Comparison of ENCODE assay signal across 8 mouse cellular contexts in the genomic region with DNA sequence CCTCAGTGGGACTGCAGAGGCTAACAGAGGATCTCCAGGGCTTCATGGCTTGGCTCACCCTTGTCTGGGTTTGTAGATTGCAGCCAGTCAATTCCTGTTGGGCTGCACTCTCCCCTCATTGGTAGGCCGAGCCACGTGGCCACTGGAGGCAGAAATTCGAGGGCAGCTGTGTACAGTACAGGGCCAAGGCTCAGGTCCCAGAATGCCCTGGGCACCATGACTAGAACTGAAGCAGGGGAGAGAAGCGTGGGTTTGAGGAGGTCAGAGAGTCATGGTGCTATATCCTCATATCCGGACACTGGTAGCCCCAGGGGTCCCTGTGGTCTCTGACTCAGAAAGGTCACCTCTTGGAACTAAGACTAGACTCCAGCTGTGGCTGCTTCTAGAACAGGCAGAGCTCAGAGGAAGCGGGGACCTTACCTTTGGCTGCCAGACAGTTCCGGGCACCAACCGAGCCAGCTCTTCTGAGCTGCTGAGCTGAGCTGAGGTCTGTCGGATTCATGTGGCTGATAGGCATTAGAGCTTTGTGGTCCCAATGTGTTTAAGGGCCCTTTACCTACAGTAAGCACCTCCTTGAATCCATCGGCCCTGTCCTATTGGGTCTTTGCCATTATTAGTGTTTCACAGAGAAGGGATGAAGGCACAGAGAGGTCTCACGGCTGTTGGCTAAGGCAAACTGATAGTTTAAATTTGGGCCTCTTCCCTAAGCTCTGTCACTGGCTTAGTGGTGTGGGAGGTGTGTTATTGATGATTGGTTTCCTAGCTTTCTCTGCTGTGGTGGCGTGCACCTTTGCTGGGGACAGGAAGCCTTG.
A peak's percentile ranks its signal among the peaks of the same experiment; 100 is the strongest.
DNase-seq lines count a peak whose midpoint lies in the region; ATAC-seq and TF ChIP-seq lines count a peak whose summit lies in the region.

No protein-coding gene starts in this region.

- 0 out of 2 replicates have a peak overlapping the region, but pooled peaks have one; percentile 11 for H3K4me2 ChIP-seq in lung, embryonic 16.5 days (ENCODE audit: low read depth, low read length)
- no peak overlapping the region for H3K4me2 ChIP-seq in hindbrain, postnatal 0 days (ENCODE audit: low read depth, low read length)
- no peak overlapping the region for H3K4me2 ChIP-seq in midbrain, embryonic 14.5 days (ENCODE audit: low read length)

- H3K27me3 ChIP-seq in lung, embryonic 16.5 days (ENCODE audit: control insufficient read depth, insufficient read depth, low read depth, low read length): no peaks in the 10 kb centered on the region
- no peaks in the 10 kb centered on the region for H3K27me3 ChIP-seq in hindbrain, postnatal 0 days (ENCODE audit: insufficient read depth, low read length)
- H3K27me3 ChIP-seq in midbrain, embryonic 14.5 days (ENCODE audit: control insufficient read depth, insufficient read depth, low read length): no peaks in the 10 kb centered on the region

- TF ChIP-seq CTCF in hindbrain, postnatal 0 days (IDR thresholded peaks at IDR 0.05; ENCODE audit: low read depth): no peak

- 42% methylated on average over 12 of the region's 12 CpGs for WGBS in lung, embryonic 16.5 days
- WGBS in hindbrain, postnatal 0 days: 59% methylated on average over 12 of the region's 12 CpGs
- 72% methylated on average over 12 of the region's 12 CpGs for WGBS in midbrain, embryonic 14.5 days

- no peak overlapping the region for H3K4me3 ChIP-seq in lung, embryonic 16.5 days (ENCODE audit: low read length)
- no peak overlapping the region for H3K4me3 ChIP-seq in hindbrain, postnatal 0 days (ENCODE audit: low read length)
- H3K4me3 ChIP-seq in midbrain, embryonic 14.5 days (replicated peaks; ENCODE audit: low read depth, low read length): no peak overlapping the region

- H3K4me1 ChIP-seq in lung, embryonic 16.5 days (replicated peaks; ENCODE audit: control insufficient read depth, insufficient read depth, low read length): peaks cover 85% of the 10 kb centered on the region
- H3K4me1 ChIP-seq in hindbrain, postnatal 0 days (ENCODE audit: insufficient read depth, low read length): peaks cover 22% of the 10 kb centered on the region
- H3K4me1 ChIP-seq in midbrain, embryonic 14.5 days (ENCODE audit: control insufficient read depth, insufficient read depth, low read length): peaks cover 28% of the 10 kb centered on the region

- no peaks in the 10 kb centered on the region for H3K36me3 ChIP-seq in lung, embryonic 16.5 days (ENCODE audit: control insufficient read depth, insufficient read depth, low read length)
- H3K36me3 ChIP-seq in hindbrain, postnatal 0 days (ENCODE audit: insufficient read depth, low read length): no peaks in the 10 kb centered on the region
- no peaks in the 10 kb centered on the region for H3K36me3 ChIP-seq in midbrain, embryonic 14.5 days (ENCODE audit: control insufficient read depth, insufficient read depth, low read length)

- H3K27ac ChIP-seq in lung, embryonic 16.5 days (ENCODE audit: low read length): peak overlapping the region; percentile 94
- H3K27ac ChIP-seq in hindbrain, postnatal 0 days: peak overlapping the region; percentile 83
- peak overlapping the region; percentile 67 for H3K27ac ChIP-seq in midbrain, embryonic 14.5 days (replicated peaks; ENCODE audit: low read depth, low read length)

- intact Hi-C loops in left cerebral cortex, postnatal 14 days (cut with DNase I): loop anchor here (5.0 kb wide), 1 partner anchor 38 kb away; no protein-coding TSS in a partner anchor

- no peaks in the 10 kb centered on the region for H3K9me3 ChIP-seq in lung, embryonic 16.5 days (ENCODE audit: control insufficient read depth, low read length)
- H3K9me3 ChIP-seq in hindbrain, postnatal 0 days (ENCODE audit: low read length): no peaks in the 10 kb centered on the region
- H3K9me3 ChIP-seq in midbrain, embryonic 14.5 days (ENCODE audit: control insufficient read depth, low read length): no peaks in the 10 kb centered on the region

- ATAC-seq in lung, embryonic 16.5 days (ENCODE audit: low read depth): no peak
- peak; percentile 16; the same call in 1 of the 2 replicates for ATAC-seq in common myeloid progenitor, adult 5-6 weeks (replicated peaks; ENCODE audit: low read depth, poor library complexity, severe bottlenecking)
- no peak for ATAC-seq in hindbrain, postnatal 0 days
- ATAC-seq in midbrain, embryonic 14.5 days (ENCODE audit: low FRiP score, low TSS enrichment): no peak

- 0 out of 2 replicates have a peak overlapping the region, but pooled peaks have one; percentile 22 for H3K9ac ChIP-seq in lung, embryonic 16.5 days (ENCODE audit: low read length)
- no peak overlapping the region for H3K9ac ChIP-seq in hindbrain, postnatal 0 days (replicated peaks; ENCODE audit: low read length)
- no peak overlapping the region for H3K9ac ChIP-seq in midbrain, embryonic 14.5 days (replicated peaks; ENCODE audit: low read length)

- DNase-seq in lung, postnatal 25 days (ENCODE audit: low spot score): no peak
- no peak for DNase-seq in hindbrain, postnatal 0 days (ENCODE audit: low spot score)
- DNase-seq in midbrain, embryonic 14.5 days: no peak
- no peak for DNase-seq in ovary, adult 18-20 months (ENCODE audit: low spot score)
- DNase-seq in layer of hippocampus, postnatal 10 days (ENCODE audit: low spot score in 2 of 2): no peak
- no peak for DNase-seq in left cerebral cortex, postnatal 14 days (ENCODE audit: low spot score in 2 of 2)
